Mouse (Mus musculus) c-Kit-positive CD71-negative TER-119-negative erythroid progenitor cells, embryonic 14.5 days (primary cell): Measurements from ENCODE around the gene Cngb1.

Source experiments
- DNase-seq: peaks from one replicate; pipeline ENCODE4 v3.0.0-alpha.2; 2013; ENCODE audit warnings: low read depth

The Cngb1 gene

DNA sequence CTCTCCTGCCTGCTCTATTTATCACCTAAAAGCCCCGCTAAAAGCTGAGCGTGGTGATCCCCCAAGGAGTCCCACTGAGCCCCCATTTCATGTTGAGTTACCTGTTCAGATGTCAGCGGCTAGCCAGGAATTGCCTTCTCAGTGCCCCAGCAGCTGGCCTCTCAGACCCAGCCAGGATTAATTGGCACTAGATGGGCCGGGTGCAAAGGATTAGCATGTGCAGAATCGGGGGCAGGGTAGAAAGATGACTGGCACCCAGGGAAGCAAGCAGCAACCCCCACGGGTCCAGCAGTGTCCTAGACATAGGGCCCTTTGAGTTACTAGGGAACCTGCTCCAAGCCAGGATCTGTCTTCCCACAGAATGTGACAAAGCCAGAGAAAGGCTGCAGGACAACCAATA is at the start of gene Cngb1:
Gene Cngb1 (minus strand): TSS at position 155 of the 400 bp plus-strand sequence.
- DNase-seq, result no peak

DNA sequence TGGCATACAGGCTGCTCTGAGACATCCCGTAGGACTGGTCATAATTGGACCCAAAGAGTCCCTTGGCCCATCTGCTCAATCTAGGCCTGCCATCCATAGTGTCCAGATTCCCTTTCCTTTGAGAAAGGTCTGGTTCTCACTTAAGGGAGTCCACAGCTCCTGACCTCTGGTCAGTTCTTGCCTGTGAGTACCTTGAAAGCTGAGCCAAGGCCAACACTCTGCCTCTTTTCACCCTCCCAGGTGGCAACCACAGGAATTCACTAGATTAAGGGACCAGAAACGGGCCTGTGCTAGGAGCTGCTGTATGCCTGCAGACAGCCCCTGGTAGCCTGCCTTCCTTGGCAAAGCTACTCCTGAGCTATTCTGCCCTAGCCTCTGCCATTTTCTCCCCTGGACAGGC is 48.2 kb upstream of the Cngb1 start:
- DNase-seq, result no peak

DNA sequence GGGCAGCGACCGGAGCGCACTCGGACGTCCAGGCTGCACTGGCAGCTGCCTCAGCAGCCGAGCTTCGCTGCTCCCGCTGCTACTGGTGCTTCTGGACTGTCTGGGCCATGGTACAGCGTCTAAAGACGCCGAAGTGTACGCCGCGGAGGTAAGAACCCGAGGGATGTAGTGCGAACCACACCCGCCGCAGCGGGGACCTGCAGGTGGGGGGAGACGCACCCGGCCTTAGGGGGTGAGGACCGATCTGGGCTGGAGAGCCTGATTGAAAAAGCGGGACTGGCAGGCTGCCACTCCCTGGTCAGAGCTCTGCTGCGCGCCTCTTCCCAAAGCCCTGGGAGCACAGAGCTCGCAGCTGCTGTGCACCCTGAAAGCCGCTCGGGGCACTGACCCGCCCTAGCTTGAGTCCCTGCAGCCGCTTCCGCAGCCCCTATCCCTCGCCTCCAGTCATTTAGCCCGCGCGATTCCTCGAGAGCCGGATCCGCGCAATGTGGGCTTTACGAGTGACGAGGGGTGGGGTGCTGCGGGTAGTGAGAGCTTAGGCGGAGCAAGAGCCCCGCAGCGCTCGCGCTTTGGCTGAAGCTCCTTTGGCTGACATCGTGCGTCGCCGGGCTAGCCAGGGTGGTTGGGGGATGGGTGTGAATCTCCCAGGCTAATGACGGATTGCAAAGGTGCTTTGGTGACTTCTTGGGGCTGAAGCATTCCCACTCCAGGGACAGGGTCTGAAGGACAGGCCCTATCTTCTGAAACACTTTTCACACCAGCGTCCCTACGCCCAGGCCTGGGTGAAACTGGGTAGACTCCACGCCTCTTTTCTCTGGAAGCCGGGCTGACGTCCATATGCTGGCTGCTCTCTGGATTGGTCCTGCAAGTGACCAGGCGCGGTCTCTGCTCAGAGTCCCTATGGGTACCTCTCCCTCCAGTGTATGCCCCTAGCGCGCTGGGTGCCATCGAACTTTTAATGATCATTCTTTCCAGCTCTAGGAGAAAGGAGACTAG is 46.8 kb upstream of the Cngb1 start:
- DNase-seq, result no peak

- DNase-seq, result no peak
These were observed 45.9 kb upstream of the Cngb1 start, which contains the start of gene Mmp15 for GRCm38 (mm10) chr8:95352151-95352870. TSS of gene Mmp15 (plus strand) at chr8:95352268.

- no peak for DNase-seq
These were observed 45.1 kb upstream of the Cngb1 start for GRCm38 (mm10) chr8:95351461-95351860.

GRCm38 (mm10) chr8:95348811-95349630 is 42.6 kb upstream of the Cngb1 start:
- no peak for DNase-seq

GRCm38 (mm10) chr8:95348356-95348755 is 42.0 kb upstream of the Cngb1 start:
- DNase-seq, result no peak

- no peak for DNase-seq
These were observed 40.5 kb upstream of the Cngb1 start for GRCm38 (mm10) chr8:95346643-95347545.

DNA sequence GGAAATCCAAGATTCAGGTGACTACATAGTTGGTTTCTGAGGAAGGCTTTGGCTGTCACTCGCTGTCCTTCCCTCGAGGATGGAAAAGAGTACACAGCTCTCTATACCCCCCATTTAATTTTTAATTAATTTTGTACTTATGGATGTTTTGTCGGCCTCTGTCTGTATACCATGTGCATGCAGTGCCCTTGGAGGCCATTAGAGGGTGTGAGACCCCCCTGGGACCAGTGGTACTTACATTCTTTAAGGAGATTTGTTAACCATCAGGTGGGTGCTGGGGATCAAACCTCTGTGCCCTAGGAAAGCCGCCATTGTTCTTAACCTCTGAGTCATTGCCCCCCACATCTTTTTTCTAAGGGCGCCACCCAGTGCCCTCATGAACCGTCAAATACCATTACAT is 38.3 kb upstream of the Cngb1 start:
- no peak for DNase-seq

DNA sequence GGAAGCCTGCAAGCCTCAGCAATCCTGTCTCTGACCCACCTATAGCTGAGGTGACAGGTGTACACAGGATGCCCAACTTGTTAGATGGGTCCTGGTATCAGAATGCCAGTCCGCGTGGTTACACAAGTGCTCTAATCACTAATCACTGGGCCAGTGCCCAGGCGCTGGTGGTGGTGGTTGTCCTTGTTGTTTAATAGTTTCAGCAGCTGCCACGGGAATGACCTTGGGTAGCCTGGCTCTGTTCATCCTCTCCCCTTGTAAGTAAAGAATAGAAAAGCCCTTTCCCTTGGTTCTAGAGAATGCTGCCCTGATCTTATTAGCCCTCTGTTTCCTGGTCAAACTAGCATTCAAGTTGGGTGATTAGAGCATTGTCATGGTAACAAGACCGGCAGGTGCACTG is 35.3 kb upstream of the Cngb1 start:
- no peak for DNase-seq

DNA sequence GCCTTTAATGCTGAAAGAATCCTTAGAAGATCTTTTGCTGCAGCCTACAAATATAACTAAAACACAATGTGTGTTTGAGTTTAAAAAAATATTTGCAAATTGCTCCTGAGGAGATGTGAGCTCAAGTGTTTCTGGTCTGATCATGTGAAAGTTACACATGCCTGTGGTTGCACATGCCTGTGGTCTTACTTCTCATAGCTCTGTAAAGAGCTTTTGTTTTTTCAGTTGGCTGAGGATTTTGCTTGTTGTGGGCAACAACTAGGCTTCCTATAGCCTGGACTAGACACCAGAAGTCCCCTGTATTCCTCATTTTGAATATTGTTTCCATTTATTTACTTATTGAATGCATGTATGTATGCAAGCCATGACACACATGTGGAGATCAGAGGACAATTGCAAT is 30.0 kb upstream of the Cngb1 start:
- DNase-seq, result no peak

DNA sequence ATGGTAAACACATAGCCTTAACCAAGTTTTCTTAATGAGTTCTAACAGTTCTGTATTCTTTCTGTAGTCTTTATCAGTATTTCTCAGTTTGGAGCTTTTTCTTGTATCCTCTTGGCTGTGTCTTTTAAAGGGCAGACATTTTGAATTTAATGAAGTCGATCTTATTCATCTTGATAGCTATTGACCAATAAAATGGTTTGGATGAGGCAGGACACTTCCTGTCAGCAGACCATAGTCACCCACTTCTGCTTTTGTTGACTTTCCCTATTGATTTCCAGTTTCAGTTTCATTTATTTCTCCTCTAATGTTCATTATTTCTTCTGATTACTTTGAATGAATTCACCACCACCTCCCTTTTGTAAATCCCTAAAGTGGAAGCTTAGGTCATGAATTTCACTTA is 29.3 kb upstream of the Cngb1 start:
- no peak for DNase-seq

DNA sequence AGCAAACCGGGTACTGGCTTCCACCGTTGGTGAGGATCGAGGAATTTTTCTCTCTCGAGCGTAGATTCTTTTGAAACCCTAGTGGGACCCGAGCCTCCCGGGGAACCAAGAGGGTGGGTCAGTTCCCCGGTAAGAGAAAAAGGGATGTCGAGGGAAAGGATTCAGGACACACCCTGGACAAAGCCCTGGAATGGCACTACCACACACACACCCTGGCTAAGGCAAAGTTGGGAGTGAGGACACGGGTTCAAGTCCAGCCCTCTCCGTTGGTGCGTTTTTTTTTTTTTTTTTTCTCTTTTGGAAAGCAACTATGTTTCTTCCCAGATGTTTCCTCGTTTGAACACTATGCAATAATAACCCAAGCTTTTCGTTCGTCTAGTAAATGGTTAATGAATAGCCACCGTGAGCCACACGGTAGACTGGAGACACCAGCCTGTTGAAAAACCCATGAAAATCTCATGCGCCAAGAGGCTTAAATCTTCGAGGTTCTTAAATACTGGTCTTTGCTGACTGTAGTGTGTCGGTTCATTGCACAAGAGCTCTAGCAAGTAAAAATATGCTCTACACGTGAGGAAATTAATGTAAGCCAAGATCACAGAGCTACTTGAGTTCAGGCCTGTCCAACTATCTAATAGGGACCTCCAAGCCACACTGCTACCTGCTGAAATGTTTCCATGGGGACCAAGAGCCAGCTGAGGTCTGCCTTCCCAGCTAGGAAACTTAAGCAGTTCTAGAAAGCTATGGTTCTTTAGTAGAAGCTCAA is 26.2 kb upstream of the Cngb1 start:
- no peak for DNase-seq

- DNase-seq, result peak; percentile 89
These were observed 25.5 kb upstream of the Cngb1 start, which contains the start of the genes Zfp319 and Usb1 for GRCm38 (mm10) chr8:95331720-95332436. TSS of gene Zfp319 (minus strand) at chr8:95331950. TSS of gene Usb1 (plus strand) at chr8:95332284.

DNA sequence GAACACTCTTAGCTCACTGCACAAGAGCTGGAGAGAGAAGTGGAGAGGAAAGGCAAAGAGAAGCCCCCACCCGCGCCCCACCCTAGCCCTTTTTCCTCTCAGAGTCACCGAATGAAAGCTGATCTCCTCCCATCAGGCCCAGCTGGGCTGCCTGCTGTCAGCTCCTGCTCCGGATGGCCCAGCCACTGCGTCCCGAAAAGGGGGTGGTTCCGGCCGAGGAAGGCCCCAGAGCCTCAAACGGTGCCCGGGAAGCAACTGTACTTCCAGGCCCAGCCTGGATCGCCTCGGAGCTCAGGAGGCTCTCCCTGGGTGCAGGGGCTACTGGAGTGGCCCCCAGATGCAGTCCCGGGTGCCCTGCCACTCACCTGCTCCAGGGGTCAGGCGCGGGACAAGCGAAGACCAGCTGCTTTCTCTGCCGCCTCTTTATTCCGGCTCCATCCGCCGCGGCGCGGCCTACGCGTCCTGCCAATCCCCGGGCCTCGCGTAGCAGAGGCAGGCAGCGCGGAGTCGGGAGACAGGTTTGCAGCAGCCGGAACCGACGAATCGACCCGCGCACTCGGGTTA is 24.9 kb upstream of the Cngb1 start:
- DNase-seq, result no peak

GRCm38 (mm10) chr8:95330367-95330766 is 24.0 kb upstream of the Cngb1 start:
- DNase-seq, result no peak

- no peak for DNase-seq
These were observed 21.6 kb upstream of the Cngb1 start for GRCm38 (mm10) chr8:95327866-95328465.

GRCm38 (mm10) chr8:95326822-95327221 is 20.4 kb upstream of the Cngb1 start:
- no peak for DNase-seq

GRCm38 (mm10) chr8:95324646-95325045 is 18.3 kb upstream of the Cngb1 start:
- DNase-seq, result no peak
